Mouse (Mus musculus) heart, postnatal 4 days (tissue): Measurements from ENCODE around the gene Smarca4. TPM values are rescaled to one million over a fixed set of nuclear protein-coding genes. Genes with fewer than 3 reads are reported as not detected.

Source experiments
- microRNA-seq, 2 experiments: library from miRNA; unstranded; fragments of <30 nt; microRNA quantifications; one replicate each; pipeline ENCODE4 v1.2.0; 2021 to 2022
- total RNA-seq, 2 experiments: library from RNA; stranded (reverse); gene quantifications; 2 replicates each; pipeline ENCODE4 v1.2.3; 2021

Smarca4 gene
- total RNA-seq, 2 experiments from 2014 or later, result 74.5 to 80.1 TPM

Small RNA genes lying within 50 kb of the gene (microRNA-seq; reads per million reads assigned to microRNA genes)
- gene Mir1946b, result 0 reads per million in 2 experiments

Other genes starting within 250 kb of the Smarca4 start
- gene Ilf3, start 248.3 kb upstream of the Smarca4 start, total RNA-seq, result 10 to 100 TPM; 79.5 to 80.1 TPM
- 10 to 100 TPM; 11.3 to 13.3 TPM for gene Qtrt1, start 204.3 kb upstream of the Smarca4 start, total RNA-seq
- gene Dnm2, start 191.3 kb upstream of the Smarca4 start, total RNA-seq, result 10 to 100 TPM; 83.9 to 86.7 TPM
- gene Tmed1, start 105.9 kb upstream of the Smarca4 start, total RNA-seq, result 10 to 100 TPM; 38.6 to 46.3 TPM
- gene AB124611, start 90.0 kb upstream of the Smarca4 start, total RNA-seq, result 1 to 10 TPM in 1 of 2 experiments, under 1 TPM in 1; 0.95 to 1.1 TPM
- gene Carm1, start 69.3 kb upstream of the Smarca4 start, total RNA-seq, result 10 to 100 TPM; 70.5 to 79.0 TPM
- 10 to 100 TPM; 32.3 to 36.4 TPM for gene Timm29, start 23.4 kb upstream of the Smarca4 start, total RNA-seq
- 1 to 10 TPM; 6.6 to 7.7 TPM for gene Yipf2, start 23.3 kb upstream of the Smarca4 start, total RNA-seq
- gene Ldlr, start 107.3 kb downstream of the Smarca4 start, total RNA-seq, result 10 to 100 TPM; 39.9 to 43.5 TPM
- gene Spc24, start 144.1 kb downstream of the Smarca4 start, total RNA-seq, result 10 to 100 TPM; 37.2 to 38.4 TPM
- gene Kank2, start 182.6 kb downstream of the Smarca4 start, total RNA-seq, result 10 to 100 TPM; 50.7 to 53.7 TPM
- not detected for gene Angptl8, start 219.3 kb downstream of the Smarca4 start, total RNA-seq
- gene Dock6, start 236.5 kb downstream of the Smarca4 start, total RNA-seq, result 10 to 100 TPM; 61.4 to 70.0 TPM